Mouse (Mus musculus) natural killer cell, adult 2 months (primary cell): Measurements from ENCODE around the gene Cd320.
A peak's percentile ranks its signal among the peaks of the same experiment; 100 is the strongest.
"Not testable (repeated sequence)": the region's sequence is repeated elsewhere in the genome, so short reads cannot be mapped to it uniquely, and the experiment has no call there.

Experiments used
- DNase-seq, 2 experiments: peaks; one replicate each; pipeline ENCODE4 v3.0.0; 2022; ENCODE audit warnings: low spot score in 2 of 2

The Cd320 gene

DNA sequence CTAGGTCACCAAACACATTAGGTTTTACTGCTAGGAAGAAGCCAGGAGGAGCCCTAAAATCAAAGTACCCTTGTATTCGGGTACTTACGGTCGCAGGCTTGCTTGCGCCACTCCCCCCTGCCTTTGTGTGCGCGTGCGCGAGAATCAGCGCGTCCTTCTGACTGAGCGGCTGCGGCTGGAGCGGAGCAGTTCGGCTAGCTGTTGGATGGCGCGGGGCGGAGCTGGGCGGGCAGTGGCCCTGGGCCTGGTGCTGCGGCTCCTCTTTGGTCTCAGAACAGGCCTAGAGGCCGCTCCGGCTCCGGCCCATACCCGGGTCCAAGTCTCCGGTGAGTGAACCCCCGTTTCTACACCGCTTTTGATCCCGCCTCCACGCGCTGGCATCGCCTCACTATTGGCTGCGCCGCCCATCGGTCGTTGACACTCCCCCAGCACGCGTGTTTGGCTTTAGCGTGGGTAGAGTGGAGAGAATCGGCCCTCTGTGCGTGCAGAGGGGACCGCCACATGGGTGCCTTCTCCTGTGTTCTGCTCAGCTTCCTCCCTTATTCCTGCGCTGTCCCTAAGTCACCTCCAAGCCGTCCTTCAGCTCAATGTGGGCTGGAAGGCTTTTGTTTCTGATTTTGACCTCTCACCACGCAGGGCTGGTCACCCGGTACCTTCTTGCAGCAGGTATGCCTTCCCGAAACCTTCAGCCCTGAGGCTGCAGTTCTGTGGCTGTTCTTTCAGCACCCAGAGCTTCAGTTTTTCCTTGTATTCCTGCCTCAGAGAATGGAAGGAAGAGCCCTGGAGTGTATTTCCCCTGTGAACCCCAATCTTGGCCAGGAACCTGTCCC lies at the start of gene Cd320:
Cd320 (plus strand) TSS at position 126 of the 830 bp plus-strand sequence.
- DNase-seq = peak; percentile 89 to 92

DNA sequence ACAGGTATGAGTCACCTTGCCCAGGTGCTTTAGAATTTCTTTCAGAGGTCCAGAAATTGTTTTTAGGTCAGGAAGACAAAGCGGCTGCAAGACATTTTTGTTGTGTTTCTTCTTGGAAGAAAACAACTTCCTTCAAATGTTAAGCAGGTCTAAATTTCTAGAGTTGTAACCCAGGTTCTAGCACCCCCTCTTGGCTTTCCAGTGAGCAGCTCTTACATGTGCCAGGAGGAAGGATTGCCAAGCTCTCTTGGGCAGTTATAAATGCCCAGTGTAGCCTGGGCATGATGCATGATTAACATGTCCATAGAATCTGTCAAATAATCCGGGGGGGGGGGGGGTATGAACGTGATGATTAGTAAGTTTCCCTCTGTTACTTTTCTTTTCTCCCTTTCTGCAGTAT lies 44.6 kb upstream of the Cd320 start:
- no peak for DNase-seq

DNA sequence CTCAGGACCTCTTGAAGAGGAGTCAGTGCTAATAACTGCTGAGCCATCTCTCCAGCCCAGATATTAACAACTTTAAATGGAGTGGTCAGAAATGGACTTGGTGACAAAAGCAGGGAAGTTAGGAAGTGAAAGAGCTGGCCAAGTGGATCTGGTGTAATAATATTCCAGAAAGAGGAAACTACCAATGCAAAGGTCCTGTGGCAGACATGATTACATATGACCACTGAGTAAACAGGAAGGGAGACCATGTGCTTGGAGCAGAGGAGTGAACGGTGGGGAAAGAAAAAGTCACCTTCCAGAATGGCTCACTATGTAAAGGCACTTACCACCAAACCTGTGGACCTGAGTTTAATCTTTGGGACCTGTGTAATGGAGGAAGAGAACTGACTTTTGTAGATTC lies 43.6 kb upstream of the Cd320 start:
- DNase-seq = no peak

DNA sequence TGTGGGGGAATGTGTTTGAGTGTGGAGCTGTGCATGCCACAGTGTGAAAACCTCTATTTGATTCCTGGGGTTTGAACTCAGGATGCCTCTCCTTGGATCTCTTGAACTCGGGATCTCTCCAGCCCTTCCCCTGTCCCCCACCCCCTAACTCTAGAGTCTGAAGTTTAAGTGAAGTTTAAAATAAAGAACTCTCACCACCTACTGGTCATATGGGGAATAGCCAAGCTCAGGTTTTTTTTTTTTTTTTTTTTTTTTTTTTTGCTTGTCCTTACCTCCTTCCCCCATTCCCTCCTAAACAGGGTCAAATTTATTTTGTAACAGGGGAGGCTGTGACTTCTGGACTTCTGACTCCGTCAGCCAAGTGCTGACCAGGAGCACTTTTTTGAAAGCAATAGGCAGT lies 40.7 kb upstream of the Cd320 start:
- no peak for DNase-seq

DNA sequence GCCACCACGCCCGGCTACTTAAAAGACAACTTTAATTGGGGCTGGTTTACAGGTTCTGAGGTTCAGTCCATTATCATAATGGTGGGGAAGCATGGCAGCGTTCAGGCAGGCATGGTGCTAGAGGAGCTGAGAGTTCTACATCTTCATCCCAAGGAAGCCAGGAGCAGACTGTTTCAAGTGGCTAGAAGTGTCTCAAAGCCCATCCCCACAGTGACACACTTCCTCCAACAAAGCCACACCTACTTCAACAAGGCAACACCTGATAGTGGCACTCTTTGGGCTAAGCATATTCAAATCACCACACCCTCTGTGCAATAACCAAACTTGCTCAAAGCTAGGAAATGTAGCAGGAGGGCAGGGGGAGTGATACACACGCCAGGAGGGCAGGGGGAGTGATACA lies 38.7 kb upstream of the Cd320 start:
- DNase-seq = no peak

DNA sequence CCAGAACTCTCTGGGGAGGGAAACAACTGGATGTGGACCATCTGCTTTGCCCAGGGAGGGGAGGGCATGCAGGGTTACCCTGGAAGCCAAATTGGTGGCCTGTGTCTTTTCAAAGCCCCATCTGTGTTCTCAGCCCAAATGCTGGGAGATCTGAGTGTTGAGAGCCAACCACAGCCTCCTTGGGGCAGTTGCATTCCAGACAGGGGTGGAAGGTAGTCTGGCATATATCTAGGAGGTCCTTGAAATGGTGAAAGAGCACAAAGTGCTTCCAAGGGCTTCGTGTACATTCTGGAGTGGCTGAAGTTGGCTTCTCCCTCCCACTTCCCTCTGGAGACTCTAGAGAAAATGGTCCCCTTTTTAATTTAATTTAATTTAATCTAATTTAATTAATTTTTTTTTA lies 38.1 kb upstream of the Cd320 start:
- no peak for DNase-seq

DNA sequence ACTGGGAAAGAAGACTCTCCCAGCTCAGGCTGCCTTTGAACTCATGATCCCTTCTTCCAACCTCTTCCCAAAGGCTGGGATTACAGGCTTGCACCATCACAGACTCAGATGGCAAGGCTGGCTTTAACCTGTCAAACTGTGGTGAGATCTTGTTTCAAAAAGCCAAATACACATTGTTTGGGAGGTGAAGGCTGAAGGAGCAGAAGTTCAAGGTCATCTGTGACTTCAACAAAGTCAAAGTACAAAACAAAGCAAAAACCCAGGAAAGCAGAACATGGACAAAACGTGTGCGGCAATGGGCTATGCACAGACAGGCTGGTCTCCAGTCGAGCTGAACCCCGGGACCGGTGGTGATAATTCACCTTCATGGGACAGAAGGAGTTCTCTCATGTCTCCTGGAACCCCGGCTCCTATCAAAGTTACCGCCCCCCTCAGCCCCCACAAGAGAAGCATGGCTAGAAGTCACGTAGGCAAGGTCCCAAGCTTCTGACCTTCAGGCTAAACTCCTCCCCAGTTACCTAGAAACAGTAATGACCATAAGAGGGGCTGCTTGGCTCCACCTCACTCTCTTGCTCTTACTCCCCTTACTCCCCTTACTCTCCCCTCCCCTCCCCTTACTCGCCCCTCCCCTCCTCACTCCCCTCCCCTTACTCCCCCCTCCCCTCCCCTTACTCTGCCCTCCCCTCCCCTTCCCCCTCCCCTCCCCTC lies 35.6 kb upstream of the Cd320 start:
- no peak for DNase-seq

DNA sequence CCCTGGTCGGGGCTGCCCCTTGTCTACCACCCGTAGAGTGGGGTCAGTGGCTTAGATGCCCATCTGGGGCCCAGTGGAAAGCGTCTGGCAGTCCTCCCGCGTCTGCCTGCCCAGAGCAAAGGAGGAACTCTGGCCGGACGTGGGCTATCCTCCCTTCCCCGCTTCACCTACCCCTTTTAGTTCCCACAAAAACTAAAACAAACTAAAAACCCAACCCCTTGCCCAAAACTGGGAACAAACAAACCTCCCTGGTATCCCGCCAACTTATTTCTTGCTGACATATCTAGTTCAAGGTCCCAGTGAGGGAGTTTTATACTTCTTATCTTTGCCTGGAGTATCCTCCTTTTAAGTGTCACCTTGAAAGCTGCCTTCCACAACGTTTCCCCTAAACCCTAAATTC lies 34.7 kb upstream of the Cd320 start:
- no peak for DNase-seq

DNA sequence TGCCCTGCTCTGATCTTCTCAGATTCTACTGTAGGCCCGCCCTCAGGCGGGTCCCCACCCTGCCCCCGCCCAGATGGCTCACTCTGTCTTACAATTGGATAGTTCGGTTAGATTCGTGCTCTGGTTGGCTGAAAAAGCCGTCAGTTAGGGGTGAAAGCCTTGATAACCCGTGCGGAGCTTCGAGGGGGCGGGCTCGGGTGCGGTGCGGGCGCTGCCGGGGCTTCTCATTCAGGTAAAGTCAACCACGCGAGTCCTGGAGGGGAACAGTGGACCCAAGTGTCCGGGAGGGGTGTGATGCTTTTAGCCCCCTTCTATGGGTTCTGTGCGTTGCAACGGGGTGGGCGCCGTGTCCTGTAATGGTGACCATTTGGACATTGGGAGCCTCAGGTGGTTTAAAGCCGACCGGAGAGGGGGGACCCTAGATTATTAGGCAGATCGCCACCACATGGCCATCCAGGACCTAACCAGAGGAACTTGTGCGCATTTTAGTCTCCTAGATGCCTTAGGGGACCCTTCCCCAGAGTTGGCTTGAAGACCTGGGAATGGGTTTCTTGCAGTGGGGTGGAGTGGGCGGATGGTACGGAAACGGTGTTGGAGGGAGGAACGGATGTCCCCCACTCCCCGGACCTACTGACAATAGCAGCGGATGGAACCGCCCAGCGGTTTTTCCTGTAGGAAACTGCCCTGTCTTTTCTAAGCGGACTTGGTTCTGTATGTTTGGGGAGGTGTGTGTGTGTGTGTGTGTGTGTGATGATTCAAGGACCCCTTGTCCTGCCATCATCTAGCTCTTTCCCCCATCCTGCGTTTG lies 32.4 kb upstream of the Cd320 start, which contains the start of gene Kank3:
Kank3 (plus strand) TSS at position 186 of the 808 bp plus-strand sequence.
- DNase-seq = peak; percentile 83 to 87

DNA sequence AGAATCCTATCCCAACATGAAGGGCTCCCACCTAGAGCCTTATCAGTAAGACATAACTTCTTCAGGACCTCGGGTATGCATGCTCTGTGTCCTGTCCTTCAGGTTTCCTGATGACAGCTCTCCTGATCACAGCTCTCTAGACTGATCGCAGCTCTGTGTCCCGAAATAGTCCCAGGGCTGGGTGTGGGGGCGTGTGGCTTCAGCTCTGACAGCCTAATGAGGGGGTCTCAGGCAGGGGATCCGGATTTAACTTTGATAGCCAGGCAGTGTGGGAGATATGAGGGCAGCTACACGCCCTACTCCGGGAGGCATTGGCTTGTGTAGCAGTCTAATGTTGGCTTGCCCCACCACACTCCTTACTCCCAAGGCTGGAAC lies 31.8 kb upstream of the Cd320 start:
- DNase-seq = no peak

DNA sequence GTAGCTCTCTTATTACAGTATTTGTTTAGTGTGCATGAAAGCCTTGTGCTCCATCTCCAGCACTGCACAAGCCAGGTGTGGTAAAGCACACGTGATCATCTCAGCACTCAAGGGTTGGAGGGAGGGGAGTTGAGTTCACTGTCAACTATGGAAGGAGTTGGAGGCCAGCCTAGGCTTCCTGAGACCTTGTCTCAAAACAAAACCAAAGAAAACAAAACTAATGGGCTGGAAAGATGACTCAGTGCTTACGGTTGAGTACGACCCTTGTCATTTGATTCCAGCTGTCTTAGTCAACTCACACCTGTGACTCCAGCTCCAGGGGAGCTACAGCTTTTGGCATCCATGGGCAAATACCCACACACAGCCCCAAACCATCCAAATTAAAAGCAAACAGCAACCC lies 30.4 kb upstream of the Cd320 start:
- DNase-seq = no peak

DNA sequence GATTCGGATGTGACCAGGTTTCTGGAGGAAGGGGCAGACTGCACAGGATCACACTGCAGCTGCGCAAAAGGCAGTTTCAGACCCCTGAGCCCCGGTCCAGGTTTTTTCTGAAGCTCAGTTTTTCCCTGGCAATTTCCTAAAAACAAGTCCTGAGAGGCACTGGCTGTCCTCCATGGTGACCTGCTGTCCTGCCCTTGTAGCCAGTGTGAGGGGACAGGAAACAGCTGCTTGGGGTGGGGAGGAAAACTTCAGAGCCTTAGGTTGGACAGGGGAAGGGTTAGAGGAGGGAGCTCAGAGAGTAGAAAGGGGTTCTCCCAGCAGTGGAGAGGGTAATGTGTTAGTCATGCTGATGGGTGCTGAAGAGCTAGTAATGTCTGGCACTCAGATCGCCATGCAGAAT lies 29.9 kb upstream of the Cd320 start:
- DNase-seq = no peak

DNA sequence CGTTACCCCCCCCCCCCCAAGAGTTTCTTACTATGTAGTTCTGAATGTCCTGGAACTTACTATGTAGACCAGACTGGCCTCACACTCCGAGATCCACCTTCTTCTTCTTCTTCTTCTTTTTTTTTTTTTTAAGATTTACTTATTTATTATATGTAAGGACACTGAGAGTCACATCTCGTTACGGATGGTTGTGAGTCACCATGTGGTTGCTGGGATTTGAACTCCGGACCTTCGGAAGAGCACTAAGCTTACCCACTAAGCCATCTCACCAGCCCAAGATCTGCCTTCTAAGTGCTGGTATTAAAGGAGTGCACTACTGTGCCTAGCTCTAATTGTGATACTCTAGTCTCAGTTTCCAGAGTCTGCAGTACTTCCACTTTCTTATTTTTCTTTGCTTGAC lies 27.5 kb upstream of the Cd320 start:
- no peak for DNase-seq

DNA sequence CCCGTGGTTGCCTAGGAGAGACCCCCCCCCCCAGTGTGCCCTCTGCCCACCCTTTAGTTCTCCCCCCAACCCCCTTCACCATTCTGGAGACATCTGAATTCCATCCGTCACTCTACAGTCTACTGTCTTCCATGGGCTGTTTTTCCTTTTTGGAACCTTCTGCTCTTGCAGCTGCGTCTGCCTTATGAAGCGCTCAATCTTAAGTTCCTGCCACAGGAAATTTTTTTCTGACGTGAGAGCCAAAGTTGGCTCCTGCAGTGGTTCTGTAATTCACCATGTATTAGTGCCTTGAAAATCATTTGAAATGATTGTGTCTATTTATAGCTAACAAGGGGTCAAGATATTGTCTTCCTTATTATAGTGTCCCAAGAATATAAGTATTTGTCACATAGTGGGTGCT lies 26.3 kb upstream of the Cd320 start:
- no peak for DNase-seq

DNA sequence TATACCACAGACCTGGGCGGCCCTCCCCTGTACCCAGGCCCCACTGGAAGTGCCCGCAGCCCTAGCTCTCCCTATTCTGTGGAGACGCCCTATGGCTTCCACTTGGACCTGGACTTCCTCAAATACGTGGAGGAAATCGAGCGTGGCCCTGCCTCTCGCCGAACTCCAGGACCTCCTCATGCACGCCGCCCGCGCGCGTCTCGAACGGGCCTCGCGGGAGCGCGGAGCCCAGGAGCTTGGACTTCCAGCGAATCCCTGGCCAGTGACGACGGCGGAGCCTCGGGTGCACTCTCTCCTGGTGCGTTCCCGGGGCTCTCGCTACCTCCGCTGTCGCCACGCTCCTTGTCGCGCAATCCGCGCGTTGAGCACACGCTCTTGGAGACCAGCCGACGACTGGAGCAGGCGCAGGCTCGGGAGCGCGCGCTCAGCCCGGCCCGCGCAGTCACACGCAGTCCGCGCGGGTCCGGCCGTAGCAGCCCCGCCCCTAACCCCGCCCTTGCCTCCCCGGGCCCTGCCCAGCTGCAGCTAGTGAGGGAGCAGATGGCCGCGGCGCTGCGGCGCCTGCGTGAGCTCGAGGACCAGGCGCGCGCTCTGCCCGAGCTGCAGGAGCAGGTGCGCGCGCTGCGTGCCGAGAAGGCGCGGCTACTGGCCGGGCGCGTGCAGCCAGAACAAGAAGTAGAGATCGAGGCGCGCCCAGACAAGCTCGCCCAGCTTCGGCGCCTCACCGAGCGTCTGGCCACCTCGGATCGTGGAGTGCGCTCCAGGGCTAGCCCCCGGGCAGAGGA lies 25.5 kb upstream of the Cd320 start:
- peak; percentile 61 to 70 for DNase-seq

DNA sequence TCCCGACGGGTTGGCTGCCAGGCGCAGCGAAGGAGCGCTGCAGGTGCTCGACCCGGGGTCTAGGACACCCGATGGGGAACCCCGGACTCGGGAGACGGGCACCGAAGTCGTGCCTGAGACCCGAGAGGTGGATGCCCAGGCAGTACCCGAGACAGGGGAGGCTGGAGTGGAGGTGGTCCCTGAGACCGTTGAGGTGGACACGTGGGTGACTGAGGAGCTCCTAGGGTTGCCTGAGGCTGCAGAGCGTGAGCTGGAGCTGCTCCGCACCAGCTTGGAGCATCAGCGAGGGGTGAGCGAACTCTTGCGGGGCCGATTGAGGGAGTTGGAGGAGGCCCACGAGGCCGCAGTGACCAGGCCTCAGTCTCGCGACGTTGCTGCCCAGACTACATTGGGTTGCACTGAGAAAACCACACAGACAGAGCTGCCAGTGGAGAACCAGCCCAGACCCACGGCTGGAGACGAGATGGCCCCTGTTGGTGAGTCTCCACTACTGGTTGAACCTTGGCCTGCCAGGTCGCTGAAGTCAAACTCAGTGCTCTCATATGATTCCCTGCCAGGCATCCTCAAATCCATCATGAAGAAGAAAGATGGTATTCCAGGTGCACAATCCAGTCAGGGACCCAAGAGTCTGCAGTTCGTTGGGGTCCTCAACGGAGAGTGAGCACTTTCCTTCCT lies 24.8 kb upstream of the Cd320 start:
- no peak for DNase-seq

DNA sequence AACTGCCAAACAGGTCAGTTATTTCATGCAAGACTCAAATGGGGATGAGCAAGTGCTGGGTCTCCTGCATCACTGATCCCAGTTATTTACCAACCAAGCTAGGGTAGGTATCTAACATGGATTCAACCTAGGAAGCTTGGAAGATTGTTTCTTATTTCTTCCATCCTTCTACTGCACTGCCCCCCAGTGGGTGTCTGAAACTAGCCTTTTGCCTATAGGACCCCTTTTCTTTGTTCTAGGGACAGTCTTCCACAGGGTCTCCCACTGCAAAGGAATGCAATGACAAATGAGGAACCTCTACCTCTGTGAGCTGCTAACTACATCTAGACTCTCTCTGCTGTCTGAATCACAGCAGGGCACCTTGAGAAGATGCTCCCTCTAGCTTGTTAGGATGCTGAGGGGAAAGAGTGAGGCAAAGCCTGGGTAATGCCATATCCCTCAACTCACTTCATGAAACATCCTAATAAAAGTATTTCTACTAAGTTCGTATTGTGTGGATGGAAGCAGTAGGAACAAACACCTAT lies 20.4 kb upstream of the Cd320 start:
- no peak for DNase-seq

DNA sequence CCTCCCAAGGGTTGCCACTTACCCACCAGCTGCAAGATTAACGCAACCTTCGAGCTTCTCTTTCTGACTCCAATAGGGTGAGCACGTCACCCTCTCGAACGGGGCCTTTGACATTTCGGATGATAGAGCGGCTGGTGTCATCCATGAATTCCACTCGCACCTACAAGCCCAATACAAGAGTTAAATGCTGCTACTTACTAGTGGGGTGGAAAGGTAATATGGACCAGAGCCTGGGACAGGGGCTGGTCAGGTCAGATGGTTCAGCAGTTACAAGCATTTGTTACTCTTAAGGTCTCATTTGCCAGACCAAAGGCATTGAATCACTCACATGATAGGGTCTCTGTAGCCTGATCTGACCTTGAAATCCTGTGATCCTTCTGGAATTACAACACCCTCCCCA lies 19.7 kb upstream of the Cd320 start:
- DNase-seq = not testable (repeated sequence)

DNA sequence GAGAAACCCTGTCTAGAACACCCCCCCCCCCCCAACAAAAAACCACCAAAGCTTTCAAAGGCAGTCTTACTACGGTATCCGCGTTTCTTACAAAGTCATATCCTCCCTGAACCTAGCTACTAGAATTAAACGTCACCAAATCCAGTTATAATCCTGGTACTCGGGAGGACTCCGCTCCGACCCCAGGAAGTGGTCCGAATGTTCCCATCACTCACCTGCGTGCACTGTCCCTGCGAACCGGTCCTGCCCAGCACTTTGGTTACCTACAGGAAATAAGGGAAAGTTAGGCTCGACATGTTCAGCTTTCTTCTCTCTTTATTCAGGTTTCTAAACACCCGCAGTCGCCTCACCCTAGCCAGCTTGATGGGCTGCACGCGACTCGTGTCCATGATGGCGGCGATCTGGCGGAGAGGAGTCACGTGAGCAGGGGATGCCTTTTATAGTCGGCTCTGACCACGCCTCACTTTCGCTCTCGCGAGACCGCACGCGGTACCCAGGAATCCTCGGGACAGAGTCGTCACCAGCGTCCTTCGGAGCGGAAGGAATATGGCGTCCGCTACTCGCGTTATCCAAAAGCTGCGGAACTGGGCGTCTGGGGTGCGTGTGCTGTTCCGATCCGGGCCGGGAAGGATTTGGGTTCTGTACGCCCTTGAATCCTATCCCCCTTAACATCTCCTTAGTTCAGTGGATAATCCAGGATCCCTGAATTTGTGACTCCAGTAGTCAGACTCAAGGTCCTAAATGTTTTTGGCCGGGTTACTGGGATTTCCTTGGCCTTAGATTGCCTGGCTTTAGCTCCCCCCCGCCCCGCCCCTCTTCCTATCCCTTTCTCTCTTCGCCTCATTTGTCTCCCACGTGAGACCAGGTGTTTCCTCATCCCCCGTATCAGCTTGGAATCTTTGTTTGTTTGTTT lies 18.6 kb upstream of the Cd320 start, which contains the start of the genes Rps28 and Ndufa7:
Rps28 (minus strand) TSS at position 479 of the 913 bp plus-strand sequence.
Ndufa7 (plus strand) TSS at position 489 of the 913 bp plus-strand sequence.
- peak; percentile 99 for DNase-seq

DNA sequence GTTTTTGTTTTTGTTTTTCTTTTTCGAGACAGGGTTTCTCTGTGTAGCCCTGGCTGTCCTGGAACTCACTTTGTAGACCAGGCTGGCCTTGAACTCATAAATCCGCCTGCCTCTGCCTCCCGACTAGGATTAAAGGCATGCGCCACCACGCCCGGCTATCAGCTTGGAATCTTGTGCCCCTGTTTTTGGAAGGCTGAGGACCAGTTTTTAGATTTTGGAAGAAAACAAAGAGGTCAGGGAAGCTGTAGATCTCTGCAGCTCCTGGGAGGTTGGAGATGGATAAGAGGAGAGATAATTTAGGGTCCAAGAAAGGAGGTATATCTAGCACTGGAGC lies 17.9 kb upstream of the Cd320 start:
- not testable (repeated sequence) for DNase-seq
